Mouse (Mus musculus): ENCODE measurements around the gene Fgfr2. TPM values are rescaled to one million over a fixed set of nuclear protein-coding genes. Genes with fewer than 3 reads are reported as not detected.
A peak's percentile ranks its signal among the peaks of the same experiment; 100 is the strongest.

Fgfr2 gene
- polyA plus RNA-seq, 1 experiment from 2014 or later = 110 TPM

GRCm38 (mm10) chr7:132903796-132904195, 219.4 kb downstream of the Fgfr2 start:
- ATAC-seq (no peak), DNase-seq (ENCODE audit: low spot score) (no peak)
- Histone ChIP-seq H3K9ac (replicated peaks; ENCODE audit: low read depth) (no peak overlapping the region), H3K4me3 (ENCODE audit: low read depth, low read length) (no peak overlapping the region), H3K27me3 (replicated peaks; ENCODE audit: insufficient read depth, low read length) (no peaks in the 10 kb centered on the region), H3K4me2 (replicated peaks; ENCODE audit: low read depth, low read length) (no peak overlapping the region), H3K36me3 (ENCODE audit: insufficient read depth, low read length) (no peaks in the 10 kb centered on the region), H3K4me1 (ENCODE audit: insufficient read depth, low read depth, low read length) (no peaks in the 10 kb centered on the region), H3K27ac (ENCODE audit: low read length) (no peak overlapping the region), H3K9me3 (ENCODE audit: low read length) (no peaks in the 10 kb centered on the region)
- TF ChIP-seq EP300 (IDR thresholded peaks at IDR 0.05) (no peak), CTCF (IDR thresholded peaks at IDR 0.05) (peak; percentile 8; the same call in 1 of the 2 replicates)
- WGBS = 62% methylated on average over 3 of the region's 3 CpGs

GRCm38 (mm10) chr7:132900826-132901531, 222.2 kb downstream of the Fgfr2 start:
- ATAC-seq (peak; percentile 88), DNase-seq (ENCODE audit: low spot score) (peak; percentile 69)
- Histone ChIP-seq H3K27me3 (replicated peaks; ENCODE audit: insufficient read depth, low read length) (no peaks in the 10 kb centered on the region), H3K4me2 (replicated peaks; ENCODE audit: low read depth, low read length) (no peak overlapping the region), H3K4me1 (ENCODE audit: insufficient read depth, low read depth, low read length) (no peaks in the 10 kb centered on the region), H3K36me3 (ENCODE audit: insufficient read depth, low read length) (no peaks in the 10 kb centered on the region), H3K9me3 (ENCODE audit: low read length) (no peaks in the 10 kb centered on the region), H3K27ac (ENCODE audit: low read length) (no peak overlapping the region), H3K9ac (replicated peaks; ENCODE audit: low read depth) (no peak overlapping the region), H3K4me3 (ENCODE audit: low read depth, low read length) (no peak overlapping the region)
- TF ChIP-seq CTCF (IDR thresholded peaks at IDR 0.05) (no peak), EP300 (IDR thresholded peaks at IDR 0.05) (no peak)
- 39% methylated on average over 2 of the region's 2 CpGs for WGBS

- Histone ChIP-seq H3K9ac (replicated peaks; ENCODE audit: low read depth) (no peak overlapping the region), H3K9me3 (ENCODE audit: low read length) (no peaks in the 10 kb centered on the region), H3K4me2 (replicated peaks; ENCODE audit: low read depth, low read length) (no peak overlapping the region), H3K4me3 (ENCODE audit: low read depth, low read length) (no peak overlapping the region), H3K36me3 (ENCODE audit: insufficient read depth, low read length) (no peaks in the 10 kb centered on the region), H3K27ac (ENCODE audit: low read length) (no peak overlapping the region), H3K4me1 (ENCODE audit: insufficient read depth, low read depth, low read length) (no peaks in the 10 kb centered on the region), H3K27me3 (replicated peaks; ENCODE audit: insufficient read depth, low read length) (no peaks in the 10 kb centered on the region)
- ATAC-seq (no peak), DNase-seq (ENCODE audit: low spot score) (no peak)
- no peak for TF ChIP-seq EP300 (IDR thresholded peaks at IDR 0.05)
- peak; percentile 68 for TF ChIP-seq CTCF (IDR thresholded peaks at IDR 0.05)
- 88% methylated on average over 2 of the region's 2 CpGs for whole genome bisulfite sequencing
Measured at GRCm38 (mm10) chr7:132898234-132898633, 224.9 kb downstream of the Fgfr2 start.

- H3K27me3 ChIP-seq (replicated peaks; ENCODE audit: insufficient read depth, low read length) = no peaks in the 10 kb centered on the region
- WGBS = 80% methylated on average over 10 of the region's 10 CpGs
- H3K4me2 ChIP-seq (replicated peaks; ENCODE audit: low read depth, low read length) = no peak overlapping the region
- ATAC-seq (no peak), DNase-seq (ENCODE audit: low spot score) (no peak)
- no peak overlapping the region for H3K9ac ChIP-seq (replicated peaks; ENCODE audit: low read depth)
- H3K9me3 ChIP-seq (ENCODE audit: low read length) = no peaks in the 10 kb centered on the region
- H3K27ac ChIP-seq (ENCODE audit: low read length) = no peak overlapping the region
- H3K4me3 ChIP-seq (ENCODE audit: low read depth, low read length) = no peak overlapping the region
- H3K4me1 ChIP-seq (ENCODE audit: insufficient read depth, low read depth, low read length) = no peaks in the 10 kb centered on the region
- TF ChIP-seq EP300 (IDR thresholded peaks at IDR 0.05) (no peak), CTCF (IDR thresholded peaks at IDR 0.05) (peak; percentile 16; the same call in 1 of the 2 replicates)
- no peaks in the 10 kb centered on the region for H3K36me3 ChIP-seq (ENCODE audit: insufficient read depth, low read length)
Measured at GRCm38 (mm10) chr7:132897258-132897657, 225.9 kb downstream of the Fgfr2 start.

GRCm38 (mm10) chr7:132896206-132896815, 226.8 kb downstream of the Fgfr2 start:
- no peak for ATAC-seq
- Histone ChIP-seq H3K4me2 (replicated peaks; ENCODE audit: low read depth, low read length) (no peak overlapping the region), H3K9ac (replicated peaks; ENCODE audit: low read depth) (no peak overlapping the region), H3K9me3 (ENCODE audit: low read length) (no peaks in the 10 kb centered on the region), H3K4me3 (ENCODE audit: low read depth, low read length) (no peak overlapping the region), H3K36me3 (ENCODE audit: insufficient read depth, low read length) (no peaks in the 10 kb centered on the region), H3K4me1 (ENCODE audit: insufficient read depth, low read depth, low read length) (no peaks in the 10 kb centered on the region), H3K27ac (ENCODE audit: low read length) (no peak overlapping the region), H3K27me3 (replicated peaks; ENCODE audit: insufficient read depth, low read length) (no peaks in the 10 kb centered on the region)
- 82% methylated on average over 9 of the region's 9 CpGs for WGBS
- no peak for DNase-seq (ENCODE audit: low spot score)
- no peak for TF ChIP-seq CTCF (IDR thresholded peaks at IDR 0.05)
- TF ChIP-seq EP300 (IDR thresholded peaks at IDR 0.05) = no peak

GRCm38 (mm10) chr7:132894841-132895555, 228.2 kb downstream of the Fgfr2 start:
- no peaks in the 10 kb centered on the region for H3K36me3 ChIP-seq (ENCODE audit: insufficient read depth, low read length)
- no peaks in the 10 kb centered on the region for H3K4me1 ChIP-seq (ENCODE audit: insufficient read depth, low read depth, low read length)
- no peaks in the 10 kb centered on the region for H3K27me3 ChIP-seq (replicated peaks; ENCODE audit: insufficient read depth, low read length)
- DNase-seq (ENCODE audit: low spot score) (peak; percentile 88), ATAC-seq (peak; percentile 91)
- no peak overlapping the region for H3K4me3 ChIP-seq (ENCODE audit: low read depth, low read length)
- H3K4me2 ChIP-seq (replicated peaks; ENCODE audit: low read depth, low read length) = no peak overlapping the region
- WGBS = 34% methylated on average over 7 of the region's 7 CpGs
- TF ChIP-seq EP300 (IDR thresholded peaks at IDR 0.05) (no peak), CTCF (IDR thresholded peaks at IDR 0.05) (no peak)
- no peak overlapping the region for H3K27ac ChIP-seq (ENCODE audit: low read length)
- H3K9ac ChIP-seq (replicated peaks; ENCODE audit: low read depth) = no peak overlapping the region
- H3K9me3 ChIP-seq (ENCODE audit: low read length) = no peaks in the 10 kb centered on the region
